Mouse (Mus musculus): Measurements from ENCODE around the gene Dact1.

Gene Dact1

GRCm38 (mm10) chr12:71319536-71319935 lies 9.9 kb downstream of the Dact1 start:
- TF ChIP-seq POU5F1 (IDR thresholded peaks at IDR 0.05; ENCODE audit: borderline replicate concordance, low read length) (no peak), CTCF (conservative IDR thresholded peaks at IDR 0.05; ENCODE audit: low read length) (no peak), NANOG (IDR thresholded peaks at IDR 0.05; ENCODE audit: borderline replicate concordance, low read length) (no peak)
- peaks cover 20% of the 10 kb centered on the region for H3K4me1 ChIP-seq (replicated peaks; ENCODE audit: low read depth, low read length)

DNA sequence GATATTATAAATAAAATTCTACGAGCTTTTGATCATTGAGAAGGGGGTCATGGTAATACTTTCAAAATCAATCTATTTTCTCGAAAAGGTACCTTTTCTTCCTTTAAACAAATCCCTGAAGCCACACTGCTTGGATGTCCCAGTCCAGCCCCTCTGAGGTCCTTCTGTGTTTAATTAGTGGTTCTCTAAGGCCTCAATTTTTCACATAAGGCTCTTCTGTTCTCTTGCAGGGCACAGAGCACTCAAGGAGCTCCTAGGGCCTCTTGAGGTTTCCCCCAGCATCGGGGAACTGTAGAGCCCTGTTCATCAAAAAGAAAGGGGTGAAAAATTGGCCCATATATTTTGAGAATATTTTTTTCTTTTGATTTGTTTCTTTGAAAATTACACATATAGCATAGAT lies 23.0 kb downstream of the Dact1 start:
- Histone ChIP-seq H3K9me3 (ENCODE audit: low read length) (no peaks in the 10 kb centered on the region), H3K4me1 (replicated peaks; ENCODE audit: low read depth, low read length) (peaks cover 14% of the 10 kb centered on the region), H3K36me3 (ENCODE audit: insufficient read depth, low read length) (no peaks in the 10 kb centered on the region), H3K27me3 (ENCODE audit: insufficient read depth, low read length) (no peaks in the 10 kb centered on the region), H3K4me3 (replicated peaks; ENCODE audit: low read length) (no peak overlapping the region)
- TF ChIP-seq POU5F1 (IDR thresholded peaks at IDR 0.05; ENCODE audit: borderline replicate concordance, low read length) (no peak), CTCF (conservative IDR thresholded peaks at IDR 0.05; ENCODE audit: low read length) (no peak), NANOG (IDR thresholded peaks at IDR 0.05; ENCODE audit: borderline replicate concordance, low read length) (no peak)

More at GRCm38 (mm10) chr12:71319536-71319935, 9.9 kb downstream of the Dact1 start:
- Histone ChIP-seq H3K27me3 (ENCODE audit: insufficient read depth, low read length) (peaks cover 28% of the 10 kb centered on the region), H3K4me3 (replicated peaks; ENCODE audit: low read length) (no peak overlapping the region), H3K9me3 (ENCODE audit: low read length) (no peaks in the 10 kb centered on the region), H3K36me3 (ENCODE audit: insufficient read depth, low read length) (peaks cover 34% of the 10 kb centered on the region)

GRCm38 (mm10) chr12:71333561-71333960 lies 23.9 kb downstream of the Dact1 start:
- H3K27me3 ChIP-seq (ENCODE audit: insufficient read depth, low read length), result no peaks in the 10 kb centered on the region
- no peak overlapping the region for H3K4me3 ChIP-seq (replicated peaks; ENCODE audit: low read length)
- no peak for TF ChIP-seq CTCF (conservative IDR thresholded peaks at IDR 0.05; ENCODE audit: low read length)
- H3K4me1 ChIP-seq (replicated peaks; ENCODE audit: low read depth, low read length), result peaks cover 14% of the 10 kb centered on the region
- H3K36me3 ChIP-seq (ENCODE audit: insufficient read depth, low read length), result no peaks in the 10 kb centered on the region
- no peaks in the 10 kb centered on the region for H3K9me3 ChIP-seq (ENCODE audit: low read length)

- TF ChIP-seq POU5F1 (IDR thresholded peaks at IDR 0.05; ENCODE audit: borderline replicate concordance, low read length), result no peak
- TF ChIP-seq CTCF (conservative IDR thresholded peaks at IDR 0.05; ENCODE audit: low read length), result no peak
- TF ChIP-seq NANOG (IDR thresholded peaks at IDR 0.05; ENCODE audit: borderline replicate concordance, low read length), result no peak
- H3K27me3 ChIP-seq (ENCODE audit: insufficient read depth, low read length), result no peaks in the 10 kb centered on the region
- H3K4me1 ChIP-seq (replicated peaks; ENCODE audit: low read depth, low read length), result peaks cover 14% of the 10 kb centered on the region
- no peak overlapping the region for H3K4me3 ChIP-seq (replicated peaks; ENCODE audit: low read length)
- H3K9me3 ChIP-seq (ENCODE audit: low read length), result no peaks in the 10 kb centered on the region
- H3K36me3 ChIP-seq (ENCODE audit: insufficient read depth, low read length), result no peaks in the 10 kb centered on the region
These were observed 27.4 kb downstream of the Dact1 start for GRCm38 (mm10) chr12:71337025-71337582.

DNA sequence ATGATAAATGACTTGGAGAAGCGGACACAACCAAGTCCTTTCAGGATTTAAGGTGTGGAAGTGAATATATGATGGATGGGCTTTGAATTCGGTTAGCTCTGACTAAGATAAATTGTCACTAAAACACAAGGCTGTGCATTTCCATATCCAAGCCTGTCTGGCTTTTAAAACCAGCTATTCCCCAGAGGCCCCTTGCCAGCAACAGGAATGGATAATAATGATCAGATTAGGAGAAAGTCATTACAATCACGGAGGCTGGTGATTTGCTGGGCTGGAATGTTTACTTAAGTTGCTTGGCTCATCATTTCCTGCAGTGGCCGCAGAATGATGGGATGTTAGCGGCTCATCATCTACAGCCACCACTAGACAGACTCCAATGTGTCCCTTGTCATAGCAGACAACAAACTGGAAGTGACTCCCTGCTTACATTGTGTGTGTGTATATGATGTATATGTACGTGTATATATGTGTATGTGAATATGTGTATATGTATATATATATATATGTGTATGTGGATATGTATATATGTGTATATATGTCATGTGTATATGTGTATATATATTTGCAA lies 28.3 kb downstream of the Dact1 start:
- no peaks in the 10 kb centered on the region for H3K27me3 ChIP-seq (ENCODE audit: insufficient read depth, low read length)

DNA sequence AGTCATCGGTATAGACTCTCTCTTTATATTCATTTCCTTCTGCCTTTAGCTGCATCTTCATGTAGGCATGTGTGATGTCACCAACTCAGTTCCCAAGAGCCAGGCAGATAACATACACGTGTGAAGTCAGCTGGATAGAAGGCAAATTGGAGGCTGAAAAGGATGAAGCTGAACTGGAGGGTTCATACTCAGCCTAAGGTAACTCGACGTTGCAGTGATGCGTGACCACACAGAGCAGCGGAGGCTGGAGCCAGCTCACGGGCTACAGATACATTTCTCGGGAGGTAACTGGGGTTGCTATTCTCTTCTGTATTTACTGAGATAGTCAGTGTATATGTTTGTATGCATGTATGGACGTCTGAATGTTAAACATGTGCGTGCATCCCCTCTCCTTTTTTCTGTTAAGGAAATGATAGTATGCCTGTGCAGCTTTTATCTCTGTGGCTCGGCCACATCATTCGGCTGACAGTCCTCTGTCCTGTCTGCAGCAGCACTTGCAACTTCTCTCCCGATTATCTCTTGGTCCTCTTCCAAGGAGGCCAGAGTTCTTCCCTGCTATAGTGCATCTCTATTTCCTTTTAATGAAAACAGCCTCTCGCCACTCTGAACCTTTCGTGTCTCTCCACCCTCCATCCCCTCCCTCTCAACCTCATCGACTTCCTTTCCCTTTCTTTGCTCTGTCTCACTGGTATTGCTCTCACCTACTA lies 29.6 kb downstream of the Dact1 start:
- no peaks in the 10 kb centered on the region for H3K9me3 ChIP-seq (ENCODE audit: low read length)
- no peaks in the 10 kb centered on the region for H3K36me3 ChIP-seq (ENCODE audit: insufficient read depth, low read length)
- no peaks in the 10 kb centered on the region for H3K27me3 ChIP-seq (ENCODE audit: insufficient read depth, low read length)
- no peak for TF ChIP-seq CTCF (conservative IDR thresholded peaks at IDR 0.05; ENCODE audit: low read length)
- TF ChIP-seq POU5F1 (IDR thresholded peaks at IDR 0.05; ENCODE audit: borderline replicate concordance, low read length), result no peak
- TF ChIP-seq NANOG (IDR thresholded peaks at IDR 0.05; ENCODE audit: borderline replicate concordance, low read length), result no peak
- H3K4me1 ChIP-seq (replicated peaks; ENCODE audit: low read depth, low read length), result peaks cover 18% of the 10 kb centered on the region
- H3K4me3 ChIP-seq (replicated peaks; ENCODE audit: low read length), result no peak overlapping the region

More for the DNA sequence above, 28.3 kb downstream of the Dact1 start:
- no peaks in the 10 kb centered on the region for H3K36me3 ChIP-seq (ENCODE audit: insufficient read depth, low read length)
- TF ChIP-seq NANOG (IDR thresholded peaks at IDR 0.05; ENCODE audit: borderline replicate concordance, low read length) (no peak), POU5F1 (IDR thresholded peaks at IDR 0.05; ENCODE audit: borderline replicate concordance, low read length) (no peak), CTCF (conservative IDR thresholded peaks at IDR 0.05; ENCODE audit: low read length) (no peak)
- H3K9me3 ChIP-seq (ENCODE audit: low read length), result no peaks in the 10 kb centered on the region
- peaks cover 18% of the 10 kb centered on the region for H3K4me1 ChIP-seq (replicated peaks; ENCODE audit: low read depth, low read length)
- H3K4me3 ChIP-seq (replicated peaks; ENCODE audit: low read length), result no peak overlapping the region

DNA sequence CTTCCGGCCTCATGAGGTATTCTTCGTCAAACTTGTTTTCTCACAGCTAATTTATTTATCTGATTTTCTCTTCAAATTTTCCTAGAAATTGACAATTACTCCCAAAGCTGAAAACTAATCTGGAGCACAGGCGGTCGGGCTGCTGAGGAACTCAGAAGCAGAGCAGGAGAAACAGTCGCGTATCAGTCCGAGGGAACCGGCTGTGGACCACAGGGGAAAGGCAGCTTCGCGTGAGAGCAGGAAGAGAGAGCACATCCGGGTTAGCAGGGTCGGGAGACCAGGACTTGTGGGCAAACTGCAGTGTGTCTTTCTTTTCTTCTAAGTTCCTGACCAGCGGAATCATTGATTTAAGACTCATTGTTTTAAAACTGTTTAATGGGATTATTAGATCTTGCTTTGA lies 32.7 kb downstream of the Dact1 start:
- no peaks in the 10 kb centered on the region for H3K9me3 ChIP-seq (ENCODE audit: low read length)
- peaks cover 13% of the 10 kb centered on the region for H3K4me1 ChIP-seq (replicated peaks; ENCODE audit: low read depth, low read length)
- peak overlapping the region; percentile 42 for H3K4me3 ChIP-seq (replicated peaks; ENCODE audit: low read length)
- no peaks in the 10 kb centered on the region; the same call in 1 of the 2 replicates for H3K27me3 ChIP-seq (ENCODE audit: insufficient read depth, low read length)
- TF ChIP-seq NANOG (IDR thresholded peaks at IDR 0.05; ENCODE audit: borderline replicate concordance, low read length) (no peak), POU5F1 (IDR thresholded peaks at IDR 0.05; ENCODE audit: borderline replicate concordance, low read length) (no peak)
- H3K36me3 ChIP-seq (ENCODE audit: insufficient read depth, low read length), result no peaks in the 10 kb centered on the region

GRCm38 (mm10) chr12:71345471-71345870 lies 35.8 kb downstream of the Dact1 start:
- no peaks in the 10 kb centered on the region for H3K9me3 ChIP-seq (ENCODE audit: low read length)
- no peak overlapping the region for H3K4me3 ChIP-seq (replicated peaks; ENCODE audit: low read length)

More at GRCm38 (mm10) chr12:71345471-71345870, 35.8 kb downstream of the Dact1 start:
- TF ChIP-seq POU5F1 (IDR thresholded peaks at IDR 0.05; ENCODE audit: borderline replicate concordance, low read length), result no peak
- TF ChIP-seq NANOG (IDR thresholded peaks at IDR 0.05; ENCODE audit: borderline replicate concordance, low read length), result no peak
- no peak for TF ChIP-seq CTCF (conservative IDR thresholded peaks at IDR 0.05; ENCODE audit: low read length)
- Histone ChIP-seq H3K36me3 (ENCODE audit: insufficient read depth, low read length) (no peaks in the 10 kb centered on the region), H3K4me1 (replicated peaks; ENCODE audit: low read depth, low read length) (peaks cover 41% of the 10 kb centered on the region), H3K27me3 (ENCODE audit: insufficient read depth, low read length) (no peaks in the 10 kb centered on the region; the same call in 1 of the 2 replicates)

Measured in E14TG2a.4 (cell line).